Mouse (Mus musculus) cortical plate, adult 2 months (tissue): ENCODE measurements around the gene Tcf12. TPM values are rescaled to one million over a fixed set of nuclear protein-coding genes. Genes with fewer than 3 reads are reported as not detected.

ENCODE experiments used
- H3K27ac ChIP-seq: fragments of 200-500 bp; 2 replicates; pipeline ENCODE4 v1.5.1; 2012; ENCODE audit warnings: low read length, control low read depth, inconsistent platforms; ENCODE audit not compliant: insufficient read depth
- H3K4me1 ChIP-seq: fragments of 200-500 bp; 2 replicates; pipeline ENCODE4 v1.6.1; 2011; ENCODE audit warnings: low read length; ENCODE audit not compliant: control insufficient read depth, insufficient read depth
- H3K4me3 ChIP-seq: fragments of 200-500 bp; 2 replicates; pipeline ENCODE4 v1.5.1; 2011; ENCODE audit warnings: mild to moderate bottlenecking, low read length, control low read depth; ENCODE audit not compliant: insufficient read depth
- CTCF ChIP-seq: fragments of 200-500 bp; IDR thresholded peaks from 2 replicates; pipeline ENCODE4 v1.5.1; 2011; ENCODE audit warnings: mild to moderate bottlenecking, control low read depth, low read length; ENCODE audit not compliant: insufficient read depth; ENCODE audit errors: extremely low read depth
- POLR2A ChIP-seq: fragments of 200-500 bp; IDR thresholded peaks from 2 replicates; pipeline ENCODE4 v1.6.1; 2011; ENCODE audit warnings: mild to moderate bottlenecking, low read length, control low read depth; ENCODE audit not compliant: insufficient read depth; ENCODE audit errors: extremely low read depth
- polyA plus RNA-seq: library from polyadenylated mRNA; depleted of rRNA; stranded (reverse); fragments of >200 nt; gene quantifications from 2 replicates; pipeline ENCODE4 v1.2.3, GENCODE M21; 2012

The Tcf12 gene
- polyA plus RNA-seq, 1 experiment = 42.5 TPM

DNA sequence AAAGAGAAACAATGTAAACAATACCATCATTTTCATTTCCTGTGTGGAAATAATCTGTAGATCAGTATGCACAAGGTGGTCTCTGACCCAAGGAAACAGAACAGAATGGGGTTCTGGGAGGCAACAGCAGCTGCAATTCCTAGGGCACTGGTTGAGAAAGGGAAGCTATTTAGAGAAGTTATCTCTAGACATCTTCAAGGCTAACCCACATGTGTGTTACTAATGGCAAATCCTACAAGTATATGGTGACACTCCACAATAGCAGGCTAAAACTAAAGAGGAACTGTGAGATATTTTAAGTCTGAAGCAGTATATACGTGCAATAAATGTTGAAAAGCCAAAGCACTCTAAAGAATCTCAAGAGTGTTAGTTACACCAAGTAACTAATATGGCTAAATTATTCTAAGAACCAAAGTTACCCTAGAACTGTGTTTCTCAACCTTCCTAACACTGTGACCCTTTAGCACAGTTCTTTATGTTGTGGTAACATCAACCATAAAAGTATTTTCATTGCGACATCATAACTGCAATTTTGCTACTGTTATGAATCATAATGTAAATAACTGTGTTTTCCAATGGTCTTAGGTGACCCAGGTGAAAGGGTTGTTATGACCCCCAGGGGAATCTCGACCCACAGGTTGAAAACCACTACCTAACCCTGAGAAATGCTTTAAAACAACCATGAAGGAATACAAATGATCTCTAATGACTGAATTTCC, 22.6 kb downstream of the Tcf12 start:
- no peak for TF ChIP-seq CTCF
- H3K4me1 ChIP-seq = peaks cover 3% of the 10 kb centered on the region
- H3K4me3 ChIP-seq = no peak overlapping the region
- no peak overlapping the region for H3K27ac ChIP-seq

DNA sequence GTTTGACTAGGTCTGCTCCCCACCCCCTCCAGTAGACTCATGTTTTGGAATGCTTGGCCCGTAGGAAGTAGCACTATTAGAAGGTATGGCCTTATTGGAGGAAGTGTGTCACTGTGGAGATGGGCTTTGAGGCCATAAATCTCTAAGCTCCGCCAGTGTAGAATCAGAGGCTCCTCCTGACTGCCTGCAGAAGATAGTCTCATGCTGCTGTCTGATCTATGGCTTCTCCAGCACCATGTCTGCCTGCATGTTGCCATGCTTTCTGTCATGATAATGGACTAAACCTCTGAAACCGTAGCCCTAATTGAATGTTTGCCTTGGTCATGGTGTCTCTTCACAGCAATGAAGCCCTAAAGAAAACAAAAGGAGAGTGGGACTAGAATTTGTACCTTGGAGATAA, 26.7 kb downstream of the Tcf12 start:
- H3K4me3 ChIP-seq = no peak overlapping the region
- H3K4me1 ChIP-seq = peaks cover 4% of the 10 kb centered on the region; the same call in 1 of the 2 replicates
- no peak for TF ChIP-seq CTCF
- TF ChIP-seq POLR2A = no peak
- H3K27ac ChIP-seq = peak overlapping the region; percentile 42

DNA sequence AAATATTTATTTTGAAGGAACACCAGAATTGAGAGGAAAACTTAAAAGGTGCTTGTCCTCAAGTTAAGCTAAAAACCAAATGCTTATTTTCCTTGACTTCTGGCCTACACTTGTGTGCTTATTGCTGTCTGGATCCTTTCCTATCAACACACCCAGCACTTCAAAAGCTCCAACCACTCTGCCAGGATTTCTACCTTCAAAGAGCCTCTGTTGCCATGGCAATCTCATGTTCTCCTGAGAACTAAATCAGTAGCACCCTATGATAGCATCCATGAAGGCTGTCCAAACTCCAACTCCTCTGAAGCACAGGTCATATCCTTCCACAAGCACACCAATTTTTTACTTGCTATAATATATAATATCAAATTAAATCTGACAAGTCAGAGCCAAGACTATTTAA, 27.5 kb downstream of the Tcf12 start:
- no peak overlapping the region for H3K4me3 ChIP-seq
- no peak overlapping the region for H3K27ac ChIP-seq
- H3K4me1 ChIP-seq = peaks cover 4% of the 10 kb centered on the region; the same call in 1 of the 2 replicates
- TF ChIP-seq POLR2A (no peak), CTCF (no peak)

DNA sequence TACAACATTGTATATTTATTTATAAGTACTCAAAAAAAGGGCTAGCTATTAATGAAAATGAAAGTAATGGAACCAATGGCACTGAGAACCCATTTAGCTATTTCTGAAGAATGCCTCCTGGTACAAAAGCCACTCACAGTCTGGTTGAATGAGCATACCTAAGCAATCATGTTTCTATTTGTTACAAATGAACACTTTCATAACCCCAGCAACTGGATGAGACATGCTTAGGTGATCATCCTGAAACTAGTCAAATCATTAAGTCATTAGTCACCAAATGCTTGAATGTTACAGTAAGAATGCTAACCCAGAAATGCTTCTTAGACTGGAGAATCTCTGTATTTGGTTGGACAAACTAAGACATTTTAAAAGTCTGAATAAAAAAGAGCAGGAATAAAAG, 35.5 kb downstream of the Tcf12 start:
- Histone ChIP-seq H3K4me3 (no peak overlapping the region), H3K4me1 (no peaks in the 10 kb centered on the region), H3K27ac (no peak overlapping the region)
- TF ChIP-seq CTCF = no peak
- TF ChIP-seq POLR2A = no peak

DNA sequence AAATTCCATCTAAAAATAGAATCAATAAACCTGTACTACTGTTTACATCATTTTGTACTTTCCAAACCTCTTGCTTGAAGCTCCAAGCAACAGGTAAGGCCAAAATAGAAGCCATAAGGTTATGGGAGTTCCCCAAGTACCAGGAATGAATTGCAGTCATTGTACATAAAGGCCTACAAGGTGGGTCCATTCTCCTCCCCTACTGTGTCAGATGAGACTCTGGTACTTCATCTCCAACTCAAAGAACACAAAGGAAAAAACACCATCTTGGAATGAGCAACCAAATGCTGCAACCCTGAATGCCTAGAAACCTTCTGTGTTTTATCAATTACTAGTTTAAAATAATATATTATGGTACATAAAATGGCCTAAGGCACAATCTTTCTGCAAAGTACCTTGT, 45.5 kb downstream of the Tcf12 start:
- Histone ChIP-seq H3K4me3 (no peak overlapping the region), H3K4me1 (no peaks in the 10 kb centered on the region), H3K27ac (no peak overlapping the region)
- TF ChIP-seq POLR2A (no peak), CTCF (no peak)

DNA sequence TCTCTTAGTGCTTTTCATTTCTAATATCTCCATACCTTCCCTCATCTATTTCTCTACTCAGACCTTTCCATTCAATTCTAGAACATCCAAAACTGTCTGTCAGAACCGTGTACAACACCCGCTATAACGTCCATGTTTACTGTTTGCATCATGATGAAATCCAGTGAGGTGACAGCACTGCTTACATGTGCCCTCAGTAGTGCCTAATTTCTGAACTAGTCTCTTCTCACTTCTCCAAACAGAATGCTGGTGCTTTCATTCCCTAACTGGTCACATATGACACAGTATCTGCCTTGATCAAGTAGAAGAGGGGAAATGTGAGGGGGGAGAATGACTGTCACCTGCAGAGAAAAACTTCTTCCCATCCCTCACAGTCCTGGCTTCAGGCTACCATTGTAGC, 58.5 kb downstream of the Tcf12 start:
- H3K4me1 ChIP-seq = no peaks in the 10 kb centered on the region
- no peak overlapping the region for H3K27ac ChIP-seq

DNA sequence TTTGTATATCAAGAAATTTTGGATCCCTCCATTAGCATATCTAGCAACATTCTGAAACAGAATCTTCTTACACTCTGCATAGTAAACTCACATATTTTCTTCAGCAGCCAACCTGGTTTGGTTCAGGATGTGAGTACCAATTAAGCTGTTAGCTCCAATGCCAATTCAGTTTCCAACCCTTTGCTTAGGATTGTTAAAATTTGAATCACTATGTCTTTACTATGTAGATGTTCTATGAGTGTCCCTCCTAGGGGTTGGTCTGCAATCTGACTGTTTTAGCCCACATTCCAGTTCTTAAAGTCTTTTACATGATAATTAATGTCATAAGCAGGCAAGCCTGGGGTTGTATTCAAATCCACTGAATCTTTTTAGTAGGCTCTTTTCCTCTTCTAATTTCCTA, 71.5 kb downstream of the Tcf12 start:
- H3K4me1 ChIP-seq = no peaks in the 10 kb centered on the region
- TF ChIP-seq CTCF (no peak), POLR2A (no peak)
- H3K4me3 ChIP-seq = no peak overlapping the region

More for the DNA sequence above, 58.5 kb downstream of the Tcf12 start:
- no peak overlapping the region for H3K4me3 ChIP-seq
- TF ChIP-seq CTCF (no peak), POLR2A (no peak)

DNA sequence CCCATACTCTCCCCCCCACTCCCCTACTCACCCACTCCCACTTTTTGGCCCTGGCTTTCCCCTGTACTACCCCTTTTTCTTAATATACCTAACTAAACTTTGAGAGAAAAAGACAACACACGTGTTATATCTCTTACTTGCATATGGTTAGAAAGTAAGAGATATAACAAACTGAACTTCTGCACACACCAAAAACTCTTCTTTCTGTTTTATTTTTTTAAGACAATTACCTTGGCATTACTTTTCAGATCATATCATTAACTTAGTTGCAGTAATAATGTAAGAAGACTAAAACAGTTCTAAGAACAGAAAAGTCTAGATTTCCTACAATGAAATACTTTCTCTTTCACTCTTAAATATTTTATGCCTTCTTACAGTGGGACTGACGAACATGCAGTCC, 72.3 kb downstream of the Tcf12 start:
- TF ChIP-seq POLR2A = no peak
- TF ChIP-seq CTCF = no peak
- no peak overlapping the region for H3K27ac ChIP-seq
- H3K4me1 ChIP-seq = no peaks in the 10 kb centered on the region
- no peak overlapping the region for H3K4me3 ChIP-seq

More for the DNA sequence above, 71.5 kb downstream of the Tcf12 start:
- no peak overlapping the region for H3K27ac ChIP-seq

DNA sequence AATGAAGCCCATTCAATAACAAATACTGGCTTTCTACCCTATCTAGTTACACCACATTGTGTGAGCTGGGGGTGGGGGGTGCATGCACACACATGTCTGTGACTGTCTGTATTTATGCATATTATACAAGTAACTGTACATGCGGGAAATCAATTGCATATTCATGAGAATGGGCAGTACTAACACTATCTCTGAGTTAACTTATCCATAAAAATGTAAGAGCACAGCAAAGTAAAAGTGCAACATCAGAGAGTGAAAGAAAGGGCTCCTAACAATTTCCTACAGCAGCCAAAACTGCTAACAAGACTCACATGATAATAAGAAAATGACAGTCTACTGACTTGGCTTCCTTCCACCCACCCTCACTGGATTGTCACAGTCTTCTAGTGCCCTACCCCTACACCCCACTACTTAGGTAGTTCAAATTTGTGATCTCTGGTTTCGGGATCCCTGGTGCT, 74.6 kb downstream of the Tcf12 start:
- H3K4me1 ChIP-seq = no peaks in the 10 kb centered on the region
- no peak overlapping the region for H3K27ac ChIP-seq
- TF ChIP-seq POLR2A (no peak), CTCF (no peak)
- no peak overlapping the region for H3K4me3 ChIP-seq

DNA sequence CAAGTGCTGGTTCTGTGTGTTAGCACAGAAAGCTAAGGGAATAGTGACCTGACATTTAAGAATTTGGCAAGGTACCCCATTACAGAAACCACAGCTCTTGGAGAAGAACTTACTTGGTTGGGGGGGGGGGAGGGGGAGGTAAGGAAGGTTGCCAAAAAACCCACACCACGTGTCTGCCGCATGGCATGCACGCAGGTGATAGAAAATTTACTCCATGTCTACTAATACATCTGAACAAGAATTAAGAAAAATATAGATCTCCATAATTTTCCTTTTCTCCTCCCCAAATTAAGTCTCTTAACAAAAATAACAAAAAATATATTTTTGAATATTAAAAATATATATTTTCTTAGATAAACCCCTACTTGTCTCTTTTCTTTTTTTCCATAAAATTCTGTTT, 75.4 kb downstream of the Tcf12 start:
- Histone ChIP-seq H3K4me1 (no peaks in the 10 kb centered on the region), H3K27ac (no peak overlapping the region), H3K4me3 (no peak overlapping the region)
- TF ChIP-seq POLR2A = no peak
- no peak for TF ChIP-seq CTCF
